Comparison of ENCODE assay signal across 19 mouse cellular contexts in the genomic region with DNA sequence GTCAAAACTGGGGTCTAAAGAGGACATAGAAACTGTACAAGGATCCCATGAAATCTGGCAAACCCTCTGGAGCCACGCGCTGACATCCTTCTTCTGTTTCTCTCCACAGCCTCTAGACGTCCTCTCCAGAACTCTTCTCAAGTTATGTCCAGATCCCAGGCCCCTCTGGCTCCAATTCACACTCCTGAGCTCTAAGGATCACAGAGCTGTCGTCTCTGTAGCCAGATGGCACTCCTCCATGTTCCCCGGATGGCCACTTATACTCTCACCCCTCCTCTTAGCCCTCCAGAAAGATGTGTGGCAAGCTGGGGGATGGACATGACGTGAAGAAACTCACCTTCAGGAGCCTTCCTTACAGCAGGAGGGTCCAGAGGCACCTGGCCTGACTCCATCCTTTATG. TPM values are rescaled to one million over a fixed set of nuclear protein-coding genes. Genes with fewer than 3 reads are reported as not detected.
"Had no signal": no experiment of that assay in that cellular context is flagged by ENCODE, and none has a peak within 500 bp of the region (broad histone marks: within the 10 kb centered on the region; RNA-seq: fewer than 3 reads in every experiment).

No protein-coding gene starts in this region.

- H3K4me3 ChIP-seq: neural tube, embryonic 12.5 days had no signal

- H3K27ac ChIP-seq: neural tube, embryonic 12.5 days had no signal

- H3K9ac ChIP-seq: lung, embryonic 15.5 days; neural tube, embryonic 12.5 days had no signal

- H3K9me3 ChIP-seq: limb, embryonic 10.5 days; lung, embryonic 15.5 days; neural tube, embryonic 12.5 days had no signal

- DNase-seq: kidney, postnatal 25 days; lung, postnatal 14 days; midbrain, embryonic 14.5 days; spleen, adult 18-20 months; thymus, adult 18-20 months; thymus, postnatal 25 days had no signal

- H3K27me3 ChIP-seq: lung, embryonic 15.5 days; neural tube, embryonic 12.5 days had no signal

- H3K36me3 ChIP-seq: limb, embryonic 10.5 days; lung, embryonic 15.5 days; neural tube, embryonic 12.5 days had no signal

RNA-seq across cellular contexts. Expression of gene Popdc2, which starts 15.5 kb away (rescaled TPM):
- total RNA-seq: monocyte, adult 5-6 weeks had no signal
- polyA plus RNA-seq: macrophage had no signal

RNA-seq across cellular contexts. Expression of gene Gm21987, which starts 30.7 kb away (rescaled TPM):
- total RNA-seq: left cerebral cortex, adult 2 months; left cerebral cortex, postnatal 14 days; monocyte, adult 5-6 weeks; neutrophil, adult 5-6 weeks had no signal
- polyA plus RNA-seq: kidney, embryonic 16.5 days; limb, embryonic 10.5 days; limb, embryonic 14.5 days; liver, embryonic 16.5 days; lung, embryonic 15.5 days; macrophage; midbrain, embryonic 14.5 days; neural tube, embryonic 12.5 days; stomach, embryonic 14.5 days; urinary bladder, adult 2 months had no signal

RNA-seq across cellular contexts. Expression of gene Maats1, which starts 35.6 kb away (rescaled TPM):
- total RNA-seq: monocyte, adult 5-6 weeks; neutrophil, adult 5-6 weeks had no signal
- polyA plus RNA-seq: limb, embryonic 10.5 days; macrophage; stomach, embryonic 14.5 days had no signal

RNA-seq across cellular contexts. Expression of gene Pla1a, which starts 55.4 kb away (rescaled TPM):
- total RNA-seq: monocyte, adult 5-6 weeks had no signal
- polyA plus RNA-seq: macrophage; stomach, embryonic 14.5 days had no signal
